Mouse (Mus musculus) brain, embryonic 14.5 days (tissue): ENCODE results near the gene Nxpe4.

Experiments
- CTCF ChIP-seq: fragments of 200-500 bp; IDR thresholded peaks from 2 replicates; pipeline ENCODE4 v1.5.1; 2012; ENCODE audit warnings: inconsistent platforms, mild to moderate bottlenecking, moderate library complexity, borderline replicate concordance; ENCODE audit not compliant: insufficient read depth, insufficient read length; ENCODE audit errors: extremely low read depth
- POLR2A ChIP-seq: fragments of 200-500 bp; IDR thresholded peaks from 2 replicates; pipeline ENCODE4 v1.6.1; 2012; ENCODE audit warnings: mild to moderate bottlenecking, inconsistent platforms, borderline replicate concordance; ENCODE audit not compliant: poor library complexity, insufficient read depth, insufficient read length, severe bottlenecking; ENCODE audit errors: extremely low read depth

- TF ChIP-seq CTCF: no peak
- TF ChIP-seq POLR2A: no peak
Observed at GRCm38 (mm10) chr9:48403590-48404209, 241.9 kb downstream of the Nxpe4 start.
